Mouse (Mus musculus) thymus, adult 2 months (tissue): Measurements from ENCODE around the gene Inip. TPM values are rescaled to one million over a fixed set of nuclear protein-coding genes. Genes with fewer than 3 reads are reported as not detected.

ENCODE experiments used
- DNase-seq: peaks from one replicate; pipeline ENCODE4 v3.0.0; 2021
- H3K27ac ChIP-seq: fragments of 200-500 bp; 2 replicates; pipeline ENCODE4 v1.5.1; 2012; ENCODE audit warnings: low read length, control low read depth; ENCODE audit not compliant: control insufficient read depth, insufficient read depth
- H3K27me3 ChIP-seq: fragments of 200-500 bp; 2 replicates; pipeline ENCODE4 v1.6.1; 2012; ENCODE audit warnings: mild to moderate bottlenecking, low read length, moderate library complexity, mixed read lengths; ENCODE audit not compliant: control insufficient read depth, insufficient read depth
- H3K36me3 ChIP-seq: fragments of 200-500 bp; 2 replicates; pipeline ENCODE4 v1.6.1; 2012; ENCODE audit warnings: mild to moderate bottlenecking, low read length, moderate library complexity; ENCODE audit not compliant: control insufficient read depth, insufficient read depth
- H3K4me1 ChIP-seq: fragments of 200-500 bp; replicated peaks from 2 replicates; pipeline ENCODE4 v1.6.1; 2012; ENCODE audit warnings: low read length; ENCODE audit not compliant: control insufficient read depth, insufficient read depth
- H3K4me3 ChIP-seq: fragments of 200-500 bp; 2 replicates; pipeline ENCODE4 v1.5.1; 2012; ENCODE audit warnings: mild to moderate bottlenecking, low read length, control low read depth, moderate library complexity; ENCODE audit not compliant: control insufficient read depth, insufficient read depth
- CTCF ChIP-seq: fragments of 200-500 bp; IDR thresholded peaks from 2 replicates; pipeline ENCODE4 v1.5.1; 2012; ENCODE audit warnings: mild to moderate bottlenecking, control low read depth, low read length, moderate library complexity, borderline replicate concordance; ENCODE audit not compliant: control insufficient read depth, poor library complexity, insufficient read depth; ENCODE audit errors: extremely low read depth
- POLR2A ChIP-seq: fragments of 200-500 bp; IDR thresholded peaks from 2 replicates; pipeline ENCODE4 v1.6.1; 2012; ENCODE audit warnings: mild to moderate bottlenecking, low read length, control low read depth, moderate library complexity; ENCODE audit not compliant: control insufficient read depth, poor library complexity, insufficient read depth; ENCODE audit errors: extremely low read depth
- WGBS: fragments of 180-500 bp; shearing (Covaris S2); methylation state at CpG from one replicate; pipeline ENCODE4 v1.1.7; 2018; 5-methylcytosine and 5-hydroxymethylcytosine counted together
- polyA plus RNA-seq: library from polyadenylated mRNA; depleted of rRNA; stranded (reverse); fragments of >200 nt; gene quantifications from 2 replicates; pipeline ENCODE4 v1.2.3, GENCODE M21; 2012

The Inip gene
- polyA plus RNA-seq, 1 experiment: 26.7 TPM

DNA sequence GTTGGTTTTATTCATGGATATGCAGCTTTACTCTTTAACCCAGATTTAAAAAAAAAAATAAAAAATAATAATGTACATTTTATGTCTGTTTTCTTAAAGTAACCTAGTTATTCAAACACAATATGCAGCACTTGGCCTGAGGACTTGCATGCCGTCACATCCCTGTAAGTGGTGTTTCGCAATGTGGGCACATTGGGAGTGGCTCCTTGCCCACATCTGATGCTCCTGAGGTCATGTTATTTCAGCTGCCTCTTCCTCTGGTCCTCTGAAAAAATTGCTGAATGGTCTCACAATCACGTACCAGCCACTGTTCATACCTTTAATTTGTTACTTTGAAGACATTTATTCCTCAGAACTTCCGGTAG lies 40.0 kb downstream of the Inip start:
- no peak overlapping the region for H3K27ac ChIP-seq
- TF ChIP-seq CTCF (no peak), POLR2A (no peak)
- H3K27me3 ChIP-seq: no peaks in the 10 kb centered on the region
- no peak for DNase-seq
- WGBS: 57% methylated on average over 4 of the region's 4 CpGs
- H3K4me1 ChIP-seq: 0 out of 2 replicates have a peak, but pooled peaks cover 2% of the 10 kb centered on the region
- H3K4me3 ChIP-seq: no peak overlapping the region
- no peaks in the 10 kb centered on the region for H3K36me3 ChIP-seq

DNA sequence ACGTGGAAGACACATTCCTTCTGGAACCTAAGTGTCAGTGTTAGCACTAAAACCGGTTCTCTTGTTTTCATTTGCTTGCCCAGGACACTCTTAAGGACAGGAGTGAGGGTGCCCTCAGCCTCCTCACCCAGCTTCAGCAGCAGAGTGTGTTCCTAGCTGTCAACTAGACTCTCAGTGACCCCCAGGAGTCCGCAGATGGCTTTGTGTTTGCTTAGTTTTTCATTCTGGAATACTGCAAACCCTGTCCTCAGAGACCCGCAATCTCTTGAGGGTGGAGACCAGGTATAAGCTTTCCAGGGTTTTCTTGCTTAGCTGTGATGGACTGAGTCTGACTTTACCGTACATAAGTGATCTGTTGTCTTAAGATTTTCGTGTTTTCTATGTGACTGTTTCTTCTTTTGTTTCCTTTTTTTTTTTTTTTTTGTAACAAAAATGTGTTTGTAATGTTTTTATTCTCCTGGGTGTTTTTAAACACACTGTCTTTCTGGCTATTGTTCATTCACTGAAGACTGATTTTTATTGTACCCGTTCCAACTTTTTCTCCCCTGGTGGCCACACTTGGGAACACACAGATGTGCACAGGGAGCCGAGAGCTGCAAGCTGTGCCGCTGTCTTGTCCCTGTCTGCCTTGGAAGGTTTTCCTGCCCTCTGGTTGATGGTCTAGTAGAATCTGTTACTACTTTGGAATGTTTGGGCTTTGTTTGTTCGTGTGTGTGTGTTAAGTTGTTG lies 40.6 kb downstream of the Inip start:
- 70% methylated on average over 10 of the region's 10 CpGs for WGBS
- no peak overlapping the region for H3K27ac ChIP-seq

DNA sequence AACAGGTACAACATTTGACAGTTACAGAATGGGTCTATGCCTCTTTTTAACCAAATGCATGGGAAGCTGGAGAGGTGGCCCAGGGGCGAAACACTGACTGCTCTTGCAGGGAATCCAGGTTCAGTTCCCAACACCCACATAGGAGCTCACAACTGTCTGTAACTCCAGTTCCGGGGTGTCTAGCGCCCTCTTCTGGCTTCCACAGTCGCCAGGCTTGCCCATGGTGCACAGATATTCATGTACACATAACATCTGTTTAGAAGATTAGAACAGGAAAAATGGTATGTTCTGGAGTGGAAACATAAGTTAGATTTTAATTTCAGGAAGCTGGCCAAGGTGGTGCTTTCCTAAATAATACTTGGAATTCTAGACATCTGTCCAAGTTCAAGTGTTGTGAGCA lies 41.4 kb downstream of the Inip start:
- Histone ChIP-seq H3K4me1 (0 out of 2 replicates have a peak, but pooled peaks cover under 1% of the 10 kb centered on the region), H3K27ac (no peak overlapping the region), H3K36me3 (no peaks in the 10 kb centered on the region), H3K27me3 (no peaks in the 10 kb centered on the region), H3K4me3 (no peak overlapping the region)
- WGBS: 94% methylated on average over 4 of the region's 4 CpGs
- DNase-seq: no peak
- TF ChIP-seq POLR2A: no peak
- no peak for TF ChIP-seq CTCF

More for the DNA sequence above, 40.6 kb downstream of the Inip start:
- TF ChIP-seq CTCF: 0 out of 2 replicates have a peak, but pooled peaks have one; percentile 37
- no peak for TF ChIP-seq POLR2A
- Histone ChIP-seq H3K4me3 (no peak overlapping the region), H3K27me3 (no peaks in the 10 kb centered on the region), H3K4me1 (0 out of 2 replicates have a peak, but pooled peaks cover 2% of the 10 kb centered on the region), H3K36me3 (no peaks in the 10 kb centered on the region)
- DNase-seq: no peak

DNA sequence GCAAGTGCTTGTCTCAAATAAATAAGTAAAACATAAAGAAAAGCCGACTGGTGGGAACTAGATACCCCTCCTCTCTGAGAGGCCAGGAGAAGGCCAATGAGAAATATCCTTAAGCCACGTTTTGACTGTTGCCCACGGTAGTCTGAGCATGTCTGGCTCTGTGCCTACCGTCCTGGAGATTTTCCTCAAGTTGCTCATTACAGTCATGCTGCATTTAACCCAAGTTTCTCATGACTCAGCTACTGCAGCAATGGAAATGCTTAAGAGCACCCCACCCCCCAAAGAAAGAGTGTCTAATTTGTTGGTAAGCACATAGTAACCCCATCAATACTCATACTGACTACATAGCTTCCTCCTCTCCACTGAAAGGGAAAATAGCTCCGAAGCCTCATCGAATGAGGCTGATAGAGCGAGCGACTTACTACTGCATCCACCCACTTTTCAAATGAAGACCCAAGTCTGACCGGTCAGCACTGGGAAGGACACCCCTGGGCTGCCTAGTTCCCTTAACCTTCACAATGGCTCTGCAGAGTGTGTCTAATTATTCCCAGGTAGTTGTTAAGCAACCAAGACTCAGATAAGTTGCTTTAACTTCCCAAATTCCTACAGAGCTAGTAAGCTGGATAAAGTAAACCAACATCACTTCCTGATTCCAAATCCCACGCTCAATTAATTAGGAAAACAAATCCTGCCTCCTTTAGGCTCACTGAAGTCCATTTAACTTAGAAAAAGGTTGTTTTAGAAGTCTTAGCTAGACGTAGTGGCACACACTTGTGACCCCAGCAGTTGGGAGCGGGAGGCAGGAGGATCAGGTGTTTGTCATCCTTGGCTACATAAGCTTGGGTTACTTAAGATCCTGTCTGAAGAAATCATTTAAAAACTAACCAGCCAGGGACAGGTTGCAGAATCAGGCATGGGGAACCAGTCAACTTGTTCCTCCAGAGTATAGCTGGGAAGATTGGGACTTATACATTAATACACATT lies 43.6 kb downstream of the Inip start:
- DNase-seq: no peak
- H3K27ac ChIP-seq: no peak overlapping the region; the same call in 1 of the 2 replicates
- no peak for TF ChIP-seq CTCF
- no peak for TF ChIP-seq POLR2A
- H3K36me3 ChIP-seq: no peaks in the 10 kb centered on the region
- 94% methylated on average over 12 of the region's 12 CpGs for WGBS
- no peaks in the 10 kb centered on the region for H3K4me1 ChIP-seq
- no peaks in the 10 kb centered on the region for H3K27me3 ChIP-seq
- H3K4me3 ChIP-seq: no peak overlapping the region

DNA sequence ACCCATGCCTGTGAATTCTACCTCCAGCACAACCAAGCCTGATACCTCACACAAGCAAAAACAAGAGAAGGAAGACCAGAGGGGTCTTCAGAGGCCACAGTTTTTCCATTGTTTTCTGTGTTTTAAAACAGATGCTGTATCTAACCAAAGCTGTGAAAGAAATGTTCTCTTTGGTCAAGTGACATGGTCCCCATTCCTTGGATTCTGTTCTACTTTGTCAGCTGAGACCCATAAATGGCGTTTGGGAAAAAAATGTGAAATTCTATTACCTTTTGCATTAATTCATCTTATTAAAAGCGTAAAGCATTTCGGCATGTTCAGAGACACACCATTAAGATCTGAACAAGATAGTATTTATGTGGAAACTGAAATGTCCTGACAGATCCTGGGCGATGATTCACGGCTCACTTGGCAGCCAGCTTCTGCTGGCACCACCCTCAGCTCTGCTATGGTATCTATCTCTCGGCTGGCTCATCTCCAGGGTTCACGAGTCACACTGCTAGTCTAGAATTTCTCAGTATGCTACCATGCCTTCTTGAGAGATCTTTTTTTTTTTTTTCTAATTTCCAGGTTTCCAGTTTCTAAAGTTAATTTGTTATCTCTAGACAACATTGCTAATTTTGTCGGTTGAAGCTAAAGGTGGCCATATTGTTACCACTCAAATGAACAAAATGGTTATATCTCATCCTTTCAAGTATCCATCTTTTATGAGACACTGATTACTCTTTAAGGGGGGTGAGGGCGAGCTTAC lies 44.9 kb downstream of the Inip start:
- no peaks in the 10 kb centered on the region for H3K36me3 ChIP-seq
- no peaks in the 10 kb centered on the region for H3K4me1 ChIP-seq
- no peak overlapping the region for H3K27ac ChIP-seq
- no peak for DNase-seq
- WGBS: 93% methylated on average over 9 of the region's 9 CpGs
- no peaks in the 10 kb centered on the region for H3K27me3 ChIP-seq
- H3K4me3 ChIP-seq: no peak overlapping the region
- TF ChIP-seq POLR2A: no peak
